Mouse (Mus musculus): ENCODE data around the gene B4galnt2. TPM values are rescaled to one million over a fixed set of nuclear protein-coding genes. Genes with fewer than 3 reads are reported as not detected.

B4galnt2 gene
- polyA plus RNA-seq, 1 experiment from 2014 or later: 0.11 TPM

GRCm38 (mm10) chr11:95824071-95824876, 90.4 kb downstream of the B4galnt2 start, which contains the start of gene Phospho1:
Phospho1 (plus strand) TSS chr11:95824499.
- ATAC-seq (replicated peaks; ENCODE audit: insufficient number of reproducible peaks, low FRiP score, low TSS enrichment): peak; percentile 94
- WGBS (ENCODE audit: insufficient replicate concordance): under 1% methylated on average over 74 of the region's 78 CpGs
- Histone ChIP-seq H3K9ac (ENCODE audit: low read depth, low read length) (peak within 1 kb of the TSS; percentile 78), H3K4me1 (ENCODE audit: control insufficient read depth, insufficient read depth, low read length) (peaks cover 11% of the 10 kb centered on the region), H3K36me3 (ENCODE audit: control insufficient read depth, insufficient read depth, low read length) (no peaks in the 10 kb centered on the region), H3K27ac (ENCODE audit: low read depth, low read length) (no peak within 1 kb of the TSS), H3K4me3 (ENCODE audit: low read depth, low read length) (peak within 1 kb of the TSS; percentile 58), H3K4me2 (peak within 1 kb of the TSS; percentile 100), H3K27me3 (ENCODE audit: control insufficient read depth, insufficient read depth, low read length) (peaks cover 22% of the 10 kb centered on the region), H3K9me3 (replicated peaks; ENCODE audit: control insufficient read depth, low read length) (no peaks in the 10 kb centered on the region)

DNA sequence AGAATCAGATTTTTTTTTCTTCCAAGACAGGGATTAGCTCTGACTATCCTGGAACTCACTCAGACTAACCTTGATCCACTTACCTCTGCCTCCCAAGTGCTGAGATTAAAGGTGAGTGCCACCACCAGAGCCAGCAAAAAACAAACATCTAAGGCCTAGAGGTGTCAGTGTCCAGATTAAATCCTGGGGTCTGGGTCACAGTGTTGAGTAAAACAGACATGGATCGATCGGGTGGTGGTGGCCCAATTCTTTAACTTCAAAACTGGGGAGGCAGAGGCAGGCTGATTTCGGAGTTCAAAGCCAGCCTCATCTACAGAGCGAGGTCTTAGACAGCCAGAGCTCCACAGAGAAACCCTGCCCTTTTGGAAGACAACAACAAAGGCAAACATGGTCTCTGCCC, 92.3 kb downstream of the B4galnt2 start:
- no peak overlapping the region for H3K27ac ChIP-seq (ENCODE audit: low read depth, low read length)
- no peaks in the 10 kb centered on the region for H3K9me3 ChIP-seq (replicated peaks; ENCODE audit: control insufficient read depth, low read length)
- H3K4me3 ChIP-seq (ENCODE audit: low read depth, low read length): no peak overlapping the region
- 91% methylated on average over 4 of the region's 4 CpGs for WGBS (ENCODE audit: insufficient replicate concordance)
- ATAC-seq (replicated peaks; ENCODE audit: insufficient number of reproducible peaks, low FRiP score, low TSS enrichment): no peak
- H3K9ac ChIP-seq (ENCODE audit: low read depth, low read length): no peak overlapping the region
- H3K27me3 ChIP-seq (ENCODE audit: control insufficient read depth, insufficient read depth, low read length): peaks cover 7% of the 10 kb centered on the region; the same call in 1 of the 2 replicates
- H3K4me1 ChIP-seq (ENCODE audit: control insufficient read depth, insufficient read depth, low read length): peaks cover 11% of the 10 kb centered on the region
- H3K4me2 ChIP-seq: no peak overlapping the region
- H3K36me3 ChIP-seq (ENCODE audit: control insufficient read depth, insufficient read depth, low read length): no peaks in the 10 kb centered on the region

DNA sequence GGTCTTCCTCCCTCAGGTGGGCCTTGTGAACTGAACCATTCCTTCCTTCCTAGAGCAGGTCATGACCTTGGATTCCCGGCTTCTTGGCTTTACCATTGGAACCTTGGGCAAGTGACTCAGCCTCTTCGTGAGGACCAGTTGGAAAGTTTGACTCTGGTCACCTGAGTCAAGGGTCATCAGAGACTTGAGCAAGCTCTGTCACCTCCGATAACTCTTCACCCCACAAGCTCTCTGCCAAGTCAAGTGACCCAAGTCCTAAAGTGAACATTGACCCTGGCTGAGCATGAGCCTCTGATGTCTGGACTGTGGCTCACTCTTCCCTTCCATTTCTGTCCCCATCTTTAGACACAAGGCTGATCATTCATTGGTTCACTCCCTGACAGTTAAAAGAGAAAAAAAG, 93.2 kb downstream of the B4galnt2 start:
- Histone ChIP-seq H3K4me1 (ENCODE audit: control insufficient read depth, insufficient read depth, low read length) (peaks cover 11% of the 10 kb centered on the region), H3K4me2 (no peak overlapping the region), H3K27ac (ENCODE audit: low read depth, low read length) (no peak overlapping the region), H3K9ac (ENCODE audit: low read depth, low read length) (no peak overlapping the region), H3K27me3 (ENCODE audit: control insufficient read depth, insufficient read depth, low read length) (peaks cover 7% of the 10 kb centered on the region; the same call in 1 of the 2 replicates), H3K9me3 (replicated peaks; ENCODE audit: control insufficient read depth, low read length) (no peaks in the 10 kb centered on the region), H3K36me3 (ENCODE audit: control insufficient read depth, insufficient read depth, low read length) (no peaks in the 10 kb centered on the region), H3K4me3 (ENCODE audit: low read depth, low read length) (no peak overlapping the region)
- WGBS (ENCODE audit: insufficient replicate concordance): 82% methylated on average over 3 of the region's 3 CpGs
- ATAC-seq (replicated peaks; ENCODE audit: insufficient number of reproducible peaks, low FRiP score, low TSS enrichment): no peak

GRCm38 (mm10) chr11:95819138-95819537, 95.6 kb downstream of the B4galnt2 start:
- Histone ChIP-seq H3K36me3 (ENCODE audit: control insufficient read depth, insufficient read depth, low read length) (no peaks in the 10 kb centered on the region), H3K27ac (ENCODE audit: low read depth, low read length) (no peak overlapping the region), H3K9me3 (replicated peaks; ENCODE audit: control insufficient read depth, low read length) (no peaks in the 10 kb centered on the region), H3K4me3 (ENCODE audit: low read depth, low read length) (no peak overlapping the region), H3K9ac (ENCODE audit: low read depth, low read length) (no peak overlapping the region), H3K27me3 (ENCODE audit: control insufficient read depth, insufficient read depth, low read length) (0 out of 2 replicates have a peak, but pooled peaks cover 4% of the 10 kb centered on the region), H3K4me1 (ENCODE audit: control insufficient read depth, insufficient read depth, low read length) (0 out of 2 replicates have a peak, but pooled peaks cover 3% of the 10 kb centered on the region), H3K4me2 (no peak overlapping the region)
- ATAC-seq (replicated peaks; ENCODE audit: insufficient number of reproducible peaks, low FRiP score, low TSS enrichment): no peak
- 75% methylated on average over 8 of the region's 8 CpGs for WGBS (ENCODE audit: insufficient replicate concordance)

Small RNA genes lying within 50 kb of the gene (microRNA-seq; reads per million reads assigned to microRNA genes)
- 1.6 reads per million, percentile 21 among the genes with 10 or more reads in this experiment for gene Mir3063 (ENCODE audit: borderline number of aligned reads)

Other genes with a start within 250 kb of the B4galnt2 start
- gene Phb, start 247.9 kb downstream of the B4galnt2 start, polyA plus RNA-seq (2014; fragmentation: Nextera tagmentation; extraction: Ambion mirVana): 273 and 295 TPM in 2 replicates
- gene Zfp652, start 202.2 kb downstream of the B4galnt2 start, polyA plus RNA-seq (2014; fragmentation: Nextera tagmentation; extraction: Ambion mirVana): 5.6 and 7.3 TPM in 2 replicates
- 0.70 and 1.1 TPM in 2 replicates for gene B130006D01Rik, start 191.3 kb downstream of the B4galnt2 start, polyA plus RNA-seq (2014; fragmentation: Nextera tagmentation; extraction: Ambion mirVana)
- gene Phospho1, start 90.4 kb downstream of the B4galnt2 start, polyA plus RNA-seq (2014; fragmentation: Nextera tagmentation; extraction: Ambion mirVana): 1.1 TPM in 1 of 2 replicates, not detected in the other
- 43.1 and 44.6 TPM in 2 replicates for gene Gngt2, start 77.7 kb downstream of the B4galnt2 start, polyA plus RNA-seq (2014; fragmentation: Nextera tagmentation; extraction: Ambion mirVana)
- 11.5 and 21.1 TPM in 2 replicates for gene Abi3, start 72.4 kb downstream of the B4galnt2 start, polyA plus RNA-seq (2014; fragmentation: Nextera tagmentation; extraction: Ambion mirVana)
- gene Igf2bp1, start 91.0 kb upstream of the B4galnt2 start, polyA plus RNA-seq (2014; fragmentation: Nextera tagmentation; extraction: Ambion mirVana): 50.0 and 51.5 TPM in 2 replicates
- not detected in 2 replicates for gene Gip, start 109.7 kb upstream of the B4galnt2 start, polyA plus RNA-seq (2014; fragmentation: Nextera tagmentation; extraction: Ambion mirVana)
- 27.1 and 31.3 TPM in 2 replicates for gene Snf8, start 120.0 kb upstream of the B4galnt2 start, polyA plus RNA-seq (2014; fragmentation: Nextera tagmentation; extraction: Ambion mirVana)
- gene Ube2z, start 150.5 kb upstream of the B4galnt2 start, polyA plus RNA-seq (2014; fragmentation: Nextera tagmentation; extraction: Ambion mirVana): 23.0 and 33.1 TPM in 2 replicates
- 1,582 and 1,616 TPM in 2 replicates for gene Atp5g1, start 160.8 kb upstream of the B4galnt2 start, polyA plus RNA-seq (2014; fragmentation: Nextera tagmentation; extraction: Ambion mirVana)
- not detected in 2 replicates for gene Calcoco2, start 197.1 kb upstream of the B4galnt2 start, polyA plus RNA-seq (2014; fragmentation: Nextera tagmentation; extraction: Ambion mirVana)
- not detected in 2 replicates for gene Ttll6, start 218.9 kb upstream of the B4galnt2 start, polyA plus RNA-seq (2014; fragmentation: Nextera tagmentation; extraction: Ambion mirVana)